Comparison of ENCODE assay signal across 32 mouse cellular contexts in genomic region chr5:3546226-3546625, GRCm38 (mm10). TPM values are rescaled to one million over a fixed set of nuclear protein-coding genes. Genes with fewer than 3 reads are reported as not detected.
DNase-seq lines count a peak whose midpoint lies in the region; ATAC-seq and TF ChIP-seq lines count a peak whose summit lies in the region.
"Had no signal": no experiment of that assay in that cellular context is flagged by ENCODE, and none has a peak within 500 bp of the region (broad histone marks: within the 10 kb centered on the region; RNA-seq: fewer than 3 reads in every experiment).

No protein-coding gene starts in this region.

- H3K4me2 ChIP-seq in kidney, postnatal 0 days (ENCODE audit: low read length) = no peak overlapping the region
- H3K4me2 ChIP-seq: embryonic facial prominence, embryonic 13.5 days; heart, embryonic 12.5 days; hindbrain, embryonic 14.5 days; limb, embryonic 15.5 days; lung, embryonic 14.5 days; midbrain, embryonic 12.5 days; neural tube, embryonic 13.5 days had no signal

- peak; percentile 32 for DNase-seq in adipocyte (ENCODE audit: low spot score)
- DNase-seq in kidney, postnatal 0 days (ENCODE audit: low spot score) = peak; percentile 46
- DNase-seq in cerebellum, adult 9-11 months = no peak
- DNase-seq in gastrocnemius, postnatal 14 days = no peak
- DNase-seq: adrenal gland, postnatal 10 days; B cell, adult 2 months; cerebellum, adult 11 months; cerebellum, postnatal 10 days; gastrocnemius, adult 2 months; heart, adult 2 months; lung, embryonic 14.5 days; lung, postnatal 14 days; retina, postnatal 1 day; right cerebral cortex, postnatal 14 days; spleen, adult 18-20 months; thymus, postnatal 4 days had no signal

- H3K4me3 ChIP-seq in megakaryocyte, embryonic 14.5 days (replicated peaks) = peak overlapping the region; percentile 64
- H3K4me3 ChIP-seq in kidney, postnatal 0 days (replicated peaks; ENCODE audit: low read depth, low read length) = no peak overlapping the region
- no peak overlapping the region for H3K4me3 ChIP-seq in small intestine, adult 2 months (ENCODE audit: low read depth, low read length)
- H3K4me3 ChIP-seq: embryonic facial prominence, embryonic 13.5 days; forebrain, embryonic 10.5 days; gastrocnemius, adult 2 months; heart, adult 2 months; heart, embryonic 12.5 days; limb, embryonic 10.5 days; limb, embryonic 15.5 days; midbrain, embryonic 12.5 days; myocyte; neural tube, embryonic 13.5 days had no signal

- H3K9ac ChIP-seq in kidney, postnatal 0 days (ENCODE audit: low read depth, low read length) = no peak overlapping the region
- H3K9ac ChIP-seq: embryonic facial prominence, embryonic 13.5 days; hindbrain, embryonic 14.5 days; limb, embryonic 15.5 days; liver, embryonic 15.5 days; lung, embryonic 14.5 days had no signal

- no peak for ATAC-seq in megakaryocyte, adult 5-6 weeks (ENCODE audit: poor library complexity, severe bottlenecking)
- ATAC-seq in kidney, postnatal 0 days (replicated peaks; ENCODE audit: low FRiP score, low read depth) = no peak
- ATAC-seq: forebrain, embryonic 16.5 days; inflammation-experienced regulatory T-cells, adult 6 months had no signal

- H3K9me3 ChIP-seq in megakaryocyte, embryonic 14.5 days = no peaks in the 10 kb centered on the region
- H3K9me3 ChIP-seq in kidney, postnatal 0 days (replicated peaks; ENCODE audit: low read length) = no peaks in the 10 kb centered on the region
- H3K9me3 ChIP-seq: embryonic facial prominence, embryonic 13.5 days; heart, embryonic 12.5 days; limb, embryonic 10.5 days; limb, embryonic 15.5 days; liver, embryonic 15.5 days; midbrain, embryonic 12.5 days; neural tube, embryonic 13.5 days had no signal

- H3K4me1 ChIP-seq in megakaryocyte, embryonic 14.5 days = peaks cover 67% of the 10 kb centered on the region
- H3K4me1 ChIP-seq in kidney, postnatal 0 days (replicated peaks; ENCODE audit: insufficient read depth, low read length) = peaks cover 14% of the 10 kb centered on the region; the same call in 1 of the 2 replicates
- peaks cover 7% of the 10 kb centered on the region for H3K4me1 ChIP-seq in small intestine, adult 2 months (ENCODE audit: control insufficient read depth, insufficient read depth, insufficient read length, low read length)

- intact Hi-C loops in gastrocnemius, postnatal 14 days (cut with DNase I; ENCODE audit: low total_unique reads) = no loop called here

- no peak overlapping the region for H3K27ac ChIP-seq in kidney, postnatal 0 days
- peak overlapping the region; percentile 1; the same call in 1 of the 2 replicates for H3K27ac ChIP-seq in small intestine, adult 2 months (ENCODE audit: insufficient read depth, low read depth, low read length)
- H3K27ac ChIP-seq: embryonic facial prominence, embryonic 13.5 days; forebrain, embryonic 10.5 days; gastrocnemius, adult 2 months; heart, adult 2 months; hindbrain, embryonic 14.5 days; limb, embryonic 10.5 days; limb, embryonic 15.5 days; liver, embryonic 15.5 days; midbrain, embryonic 12.5 days; neural tube, embryonic 13.5 days; stomach, postnatal 0 days had no signal

- H3K27me3 ChIP-seq in megakaryocyte, embryonic 14.5 days (replicated peaks) = no peaks in the 10 kb centered on the region
- no peaks in the 10 kb centered on the region for H3K27me3 ChIP-seq in kidney, postnatal 0 days (ENCODE audit: insufficient read depth, low read length)
- no peaks in the 10 kb centered on the region for H3K27me3 ChIP-seq in small intestine, adult 2 months (ENCODE audit: control insufficient read depth, insufficient read depth, low read length)
- H3K27me3 ChIP-seq: embryonic facial prominence, embryonic 13.5 days; heart, embryonic 12.5 days; limb, embryonic 15.5 days; liver, embryonic 15.5 days; midbrain, embryonic 12.5 days; neural tube, embryonic 13.5 days had no signal

- WGBS in kidney, postnatal 0 days = 59% methylated on average over 1 of the region's 1 CpGs
- 33% methylated on average over 1 of the region's 1 CpGs for WGBS in small intestine, adult 2 months

- TF ChIP-seq CTCF in kidney, postnatal 0 days (IDR thresholded peaks at IDR 0.05; ENCODE audit: low read depth) = no peak
- TF ChIP-seq CTCF in small intestine, adult 2 months (IDR thresholded peaks at IDR 0.05; ENCODE audit: extremely low read depth, insufficient read length, insufficient replicate concordance, low read depth, low read length) = no peak

- no peak for TF ChIP-seq POLR2A in small intestine, adult 2 months (IDR thresholded peaks at IDR 0.05; ENCODE audit: low read depth, low read length)

- H3K36me3 ChIP-seq in megakaryocyte, embryonic 14.5 days (replicated peaks; ENCODE audit: low read length) = peaks cover 22% of the 10 kb centered on the region
- H3K36me3 ChIP-seq in kidney, postnatal 0 days (ENCODE audit: insufficient read depth, low read length) = no peaks in the 10 kb centered on the region
- H3K36me3 ChIP-seq in small intestine, adult 2 months (ENCODE audit: control insufficient read depth, insufficient read depth, low read length) = no peaks in the 10 kb centered on the region
- H3K36me3 ChIP-seq: limb, embryonic 15.5 days had no signal

RNA-seq across cellular contexts. Expression of gene Fam133b, which starts 2.6 kb away (rescaled TPM):
- polyA plus RNA-seq in megakaryocyte, embryonic 14.5 days (2012; ENCODE audit: insufficient read depth, low replicate concordance) = 3.6 and 13.4 TPM in 2 replicates
- total RNA-seq in megakaryocyte, adult 5-6 weeks (2015) = 37.1 and 39.5 TPM in 2 replicates
- 47.1 and 50.9 TPM in 2 replicates for total RNA-seq in megakaryocyte, adult 5-6 weeks (2017)
- 30.6 and 31.0 TPM in 2 replicates for polyA plus RNA-seq in kidney, postnatal 0 days (2015; fragmentation: Nextera tagmentation; extraction: Ambion mirVana)
- 0.72 and 1.7 TPM in 2 replicates for polyA plus RNA-seq in small intestine, adult 2 months (2012; rRNA removed)
- 10 to 100 TPM; 12.6 to 14.2 TPM for total RNA-seq in gastrocnemius, postnatal 14 days (2021)

RNA-seq across cellular contexts. Expression of gene 1700109H08Rik, which starts 25.1 kb away (rescaled TPM):
- 1.0 TPM in 1 of 2 replicates, not detected in the other for polyA plus RNA-seq in megakaryocyte, embryonic 14.5 days (2012; ENCODE audit: insufficient read depth, low replicate concordance)
- 4.5 and 12.2 TPM in 2 replicates for total RNA-seq in megakaryocyte, adult 5-6 weeks (2015)
- 4.9 and 5.0 TPM in 2 replicates for total RNA-seq in megakaryocyte, adult 5-6 weeks (2017)
- polyA plus RNA-seq in kidney, postnatal 0 days (2015; fragmentation: Nextera tagmentation; extraction: Ambion mirVana) = 0.41 and 0.62 TPM in 2 replicates
- 0.29 and 0.90 TPM in 2 replicates for polyA plus RNA-seq in small intestine, adult 2 months (2012; rRNA removed)
- total RNA-seq in gastrocnemius, postnatal 14 days (2021) = 1 to 10 TPM; 3.6 TPM

RNA-seq across cellular contexts. Expression of gene Pex1, which starts 49.6 kb away (rescaled TPM):
- polyA plus RNA-seq in megakaryocyte, embryonic 14.5 days (2012; ENCODE audit: insufficient read depth, low replicate concordance) = 0.64 TPM in 1 of 2 replicates, not detected in the other
- total RNA-seq in megakaryocyte, adult 5-6 weeks (2015) = 10.4 and 22.3 TPM in 2 replicates
- 16.6 TPM in 2 replicates for total RNA-seq in megakaryocyte, adult 5-6 weeks (2017)
- polyA plus RNA-seq in kidney, postnatal 0 days (2015; fragmentation: Nextera tagmentation; extraction: Ambion mirVana) = 16.4 and 16.6 TPM in 2 replicates
- 1.9 and 3.7 TPM in 2 replicates for polyA plus RNA-seq in small intestine, adult 2 months (2012; rRNA removed)
- 1 to 10 TPM; 5.6 to 7.4 TPM for total RNA-seq in gastrocnemius, postnatal 14 days (2021)

RNA-seq across cellular contexts. Expression of gene Rbm48, which starts 50.2 kb away (rescaled TPM):
- 2.8 TPM in 2 replicates for polyA plus RNA-seq in megakaryocyte, embryonic 14.5 days (2012; ENCODE audit: insufficient read depth, low replicate concordance)
- 9.8 and 10.4 TPM in 2 replicates for total RNA-seq in megakaryocyte, adult 5-6 weeks (2015)
- 17.4 and 18.1 TPM in 2 replicates for total RNA-seq in megakaryocyte, adult 5-6 weeks (2017)
- 10.2 and 12.1 TPM in 2 replicates for polyA plus RNA-seq in kidney, postnatal 0 days (2015; fragmentation: Nextera tagmentation; extraction: Ambion mirVana)
- polyA plus RNA-seq in small intestine, adult 2 months (2012; rRNA removed) = 1.3 and 2.3 TPM in 2 replicates
- total RNA-seq in gastrocnemius, postnatal 14 days (2021) = 1 to 10 TPM; 4.8 to 5.8 TPM

Comparison
In these comparisons a context has a peak if more than half of its experiments do, and no peak if none do; other contexts are left out.
1. DNase-seq: peak in adipocyte (single experiment) and kidney, postnatal 0 days (single experiment); none in cerebellum, adult 9-11 months (single experiment) and gastrocnemius, postnatal 14 days (single experiment).